Mouse (Mus musculus) ES-E14 (cell line): ENCODE data around the gene Lin54.

Experiments used
- HCFC1 ChIP-seq: IDR thresholded peaks from 2 replicates; pipeline ENCODE4 v1.6.1; 2012; ENCODE audit warnings: low read length, inconsistent platforms, borderline replicate concordance; ENCODE audit not compliant: insufficient read depth
- MAFK ChIP-seq: IDR thresholded peaks from 2 replicates; pipeline ENCODE4 v1.6.1; 2014; ENCODE audit warnings: mild to moderate bottlenecking, low read depth, low read length, inconsistent platforms; ENCODE audit not compliant: insufficient read depth
- ZC3H11A ChIP-seq: IDR thresholded peaks from 2 replicates; pipeline ENCODE4 v1.6.1; 2012; ENCODE audit warnings: low read depth, mild to moderate bottlenecking, inconsistent platforms, low read length, borderline replicate concordance
- ZNF384 ChIP-seq: IDR thresholded peaks from 2 replicates; pipeline ENCODE4 v1.6.1; 2012; ENCODE audit warnings: low read depth, low read length, inconsistent platforms

DNA sequence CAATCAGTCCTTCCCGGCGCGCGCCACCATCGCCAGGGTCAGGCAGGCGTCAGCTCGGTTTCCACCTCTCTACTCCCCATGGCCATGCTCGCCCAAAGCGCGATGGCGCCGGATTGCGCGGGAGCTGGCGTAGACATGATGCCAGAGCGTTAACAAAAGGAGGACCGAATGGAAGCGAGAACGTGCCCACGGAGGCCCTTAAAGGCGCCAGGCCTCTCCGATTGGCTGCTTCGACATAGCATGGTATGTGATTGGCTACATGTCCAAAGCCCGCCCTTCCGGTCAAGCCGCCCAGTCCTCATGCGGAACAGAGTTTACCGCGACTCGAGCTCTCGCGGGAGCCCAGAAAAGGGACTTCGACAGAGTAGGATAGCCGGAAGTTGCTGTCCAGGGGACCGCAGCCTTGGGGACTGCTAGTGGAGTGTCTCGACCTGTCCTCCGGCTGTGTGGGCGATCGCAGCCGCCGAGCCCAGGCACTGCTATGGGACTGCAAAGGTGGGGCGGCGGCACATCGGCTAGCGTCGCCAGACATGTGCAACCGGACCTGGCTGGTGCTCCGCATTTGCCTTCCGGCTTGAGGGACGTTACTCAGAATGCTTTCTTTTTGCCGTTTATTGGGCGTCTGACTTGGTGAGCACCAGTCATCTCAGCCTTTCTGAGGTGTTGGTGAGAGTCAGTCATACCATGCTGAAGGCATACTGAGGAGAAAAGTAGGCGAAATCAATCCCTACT is 70.9 kb downstream of the Lin54 start:
- TF ChIP-seq HCFC1 = no peak; the same call in 1 of the 2 replicates
- TF ChIP-seq MAFK = no peak
- no peak for TF ChIP-seq ZC3H11A
- TF ChIP-seq ZNF384 = no peak
